Mouse (Mus musculus): ENCODE results near the gene Cfap157. TPM values are rescaled to one million over a fixed set of nuclear protein-coding genes. Genes with fewer than 3 reads are reported as not detected.

Gene Cfap157
- total and polyA plus RNA-seq, 3 experiments = 0.12 TPM; not detected in 2

- Histone ChIP-seq H3K9ac (ENCODE audit: low read depth, low read length) (peak overlapping the region; percentile 78), H3K4me3 (peak overlapping the region; percentile 69), H3K36me3 (ENCODE audit: control insufficient read depth, insufficient read depth, low read length) (no peaks in the 10 kb centered on the region), H3K27ac (peak overlapping the region; percentile 87), H3K27me3 (ENCODE audit: control insufficient read depth, insufficient read depth, low read length) (no peaks in the 10 kb centered on the region), H3K4me1 (ENCODE audit: control insufficient read depth, insufficient read depth, low read length) (peaks cover 10% of the 10 kb centered on the region), H3K79me2 (replicated peaks; ENCODE audit: control insufficient read depth, insufficient read depth, low read length) (no peaks in the 10 kb centered on the region)
- DNase-seq = peak; percentile 76 to 83
- TF ChIP-seq POLR2A (IDR thresholded peaks at IDR 0.05; ENCODE audit: insufficient read depth, low read depth, low read length) (peak; percentile 82), EP300 (IDR thresholded peaks at IDR 0.05; ENCODE audit: insufficient read depth, low read depth, low read length) (peak; percentile 100), CTCF (IDR thresholded peaks at IDR 0.05) (no peak)
- WGBS = 32% methylated on average over 7 of the region's 7 CpGs
- intact Hi-C loops (cut with DNase I) = no loop called here
Observed at GRCm38 (mm10) chr2:32728463-32728862, 55.8 kb downstream of the Cfap157 start.

- H3K4me3 ChIP-seq = peak overlapping the region; percentile 69
- H3K9ac ChIP-seq (ENCODE audit: low read depth, low read length) = peak overlapping the region; percentile 78
- H3K4me1 ChIP-seq (ENCODE audit: control insufficient read depth, insufficient read depth, low read length) = peaks cover 9% of the 10 kb centered on the region
- under 1% methylated on average over 16 of the region's 16 CpGs for WGBS
- peak; percentile 94 to 96 for DNase-seq
- no peaks in the 10 kb centered on the region for H3K79me2 ChIP-seq (replicated peaks; ENCODE audit: control insufficient read depth, insufficient read depth, low read length)
- TF ChIP-seq CTCF (IDR thresholded peaks at IDR 0.05) (no peak), POLR2A (IDR thresholded peaks at IDR 0.05; ENCODE audit: insufficient read depth, low read depth, low read length) (peak; percentile 100), EP300 (IDR thresholded peaks at IDR 0.05; ENCODE audit: insufficient read depth, low read depth, low read length) (peak; percentile 52; the same call in 1 of the 2 replicates)
- H3K36me3 ChIP-seq (ENCODE audit: control insufficient read depth, insufficient read depth, low read length) = no peaks in the 10 kb centered on the region
- H3K27ac ChIP-seq = peak overlapping the region; percentile 87
- H3K27me3 ChIP-seq (ENCODE audit: control insufficient read depth, insufficient read depth, low read length) = no peaks in the 10 kb centered on the region
- intact Hi-C loops (cut with DNase I) = loop anchor here (1.0 kb wide), 1 partner anchor 13 kb away; no protein-coding TSS in a partner anchor
Observed at GRCm38 (mm10) chr2:32727435-32727834, 56.8 kb downstream of the Cfap157 start.

Other genes with a start within 250 kb of the Cfap157 start
- 1 to 10 TPM; 7.0 to 7.1 TPM for gene Fam102a, start 249.1 kb downstream of the Cfap157 start, total RNA-seq (2021)
- gene Fam102a, start 249.1 kb downstream of the Cfap157 start, polyA plus RNA-seq (2012; rRNA removed) = 9.2 and 10.6 TPM in 2 replicates
- gene Dpm2, start 213.6 kb downstream of the Cfap157 start, total RNA-seq (2021) = 10 to 100 TPM; 17.4 to 18.0 TPM
- gene Dpm2, start 213.6 kb downstream of the Cfap157 start, polyA plus RNA-seq (2012; rRNA removed) = 65.3 and 69.2 TPM in 2 replicates
- not detected for gene Pip5kl1, start 209.6 kb downstream of the Cfap157 start, total RNA-seq (2021)
- gene Pip5kl1, start 209.6 kb downstream of the Cfap157 start, polyA plus RNA-seq (2012; rRNA removed) = 0.25 TPM in 1 of 2 replicates, not detected in the other
- gene 9430097D07Rik, start 208.7 kb downstream of the Cfap157 start, total RNA-seq (2021) = not detected
- not detected in 2 replicates for gene 9430097D07Rik, start 208.7 kb downstream of the Cfap157 start, polyA plus RNA-seq (2012; rRNA removed)
- gene St6galnac4, start 197.3 kb downstream of the Cfap157 start, total RNA-seq (2021) = 10 to 100 TPM; 16.2 to 17.8 TPM
- gene St6galnac4, start 197.3 kb downstream of the Cfap157 start, polyA plus RNA-seq (2012; rRNA removed) = 25.2 and 28.6 TPM in 2 replicates
- gene St6galnac6, start 184.7 kb downstream of the Cfap157 start, total RNA-seq (2021) = 100 to 1,000 TPM; 107 to 125 TPM
- 129 and 174 TPM in 2 replicates for gene St6galnac6, start 184.7 kb downstream of the Cfap157 start, polyA plus RNA-seq (2012; rRNA removed)
- gene Ak1, start 162.7 kb downstream of the Cfap157 start, total RNA-seq (2021) = 100 to 1,000 TPM; 606 to 670 TPM
- 584 and 623 TPM in 2 replicates for gene Ak1, start 162.7 kb downstream of the Cfap157 start, polyA plus RNA-seq (2012; rRNA removed)
- gene Eng, start 137.8 kb downstream of the Cfap157 start, total RNA-seq (2021) = 100 to 1,000 TPM; 113 to 122 TPM
- gene Eng, start 137.8 kb downstream of the Cfap157 start, polyA plus RNA-seq (2012; rRNA removed) = 230 and 239 TPM in 2 replicates
- gene Fpgs, start 80.3 kb downstream of the Cfap157 start, total RNA-seq (2021) = 1 to 10 TPM; 4.6 to 5.7 TPM
- gene Fpgs, start 80.3 kb downstream of the Cfap157 start, polyA plus RNA-seq (2012; rRNA removed) = 17.8 and 18.0 TPM in 2 replicates
- gene Cdk9, start 71.4 kb downstream of the Cfap157 start, total RNA-seq (2021) = 10 to 100 TPM; 21.0 to 25.3 TPM
- 42.3 and 49.3 TPM in 2 replicates for gene Cdk9, start 71.4 kb downstream of the Cfap157 start, polyA plus RNA-seq (2012; rRNA removed)
- gene Sh2d3c, start 63.4 kb downstream of the Cfap157 start, total RNA-seq (2021) = 10 to 100 TPM; 27.1 to 28.9 TPM
- 38.7 and 52.8 TPM in 2 replicates for gene Sh2d3c, start 63.4 kb downstream of the Cfap157 start, polyA plus RNA-seq (2012; rRNA removed)
- gene 6330409D20Rik, start 43.4 kb downstream of the Cfap157 start, total RNA-seq (2021) = not detected
- not detected in 2 replicates for gene 6330409D20Rik, start 43.4 kb downstream of the Cfap157 start, polyA plus RNA-seq (2012; rRNA removed)
- gene Tor2a, start 27.2 kb downstream of the Cfap157 start, total RNA-seq (2021) = 1 to 10 TPM; 8.2 to 9.4 TPM
- gene Tor2a, start 27.2 kb downstream of the Cfap157 start, polyA plus RNA-seq (2012; rRNA removed) = 19.4 and 22.2 TPM in 2 replicates
- gene Ttc16, start 8.8 kb downstream of the Cfap157 start, total RNA-seq (2021) = under 1 TPM; 0.10 to 0.11 TPM
- gene Ttc16, start 8.8 kb downstream of the Cfap157 start, polyA plus RNA-seq (2012; rRNA removed) = 0.61 and 0.98 TPM in 2 replicates
- 1 to 10 TPM; 2.4 to 4.2 TPM for gene Ptrh1, start 8.6 kb downstream of the Cfap157 start, total RNA-seq (2021)
- 2.2 and 3.3 TPM in 2 replicates for gene Ptrh1, start 8.6 kb downstream of the Cfap157 start, polyA plus RNA-seq (2012; rRNA removed)
- gene Stxbp1, start 62.8 kb upstream of the Cfap157 start, total RNA-seq (2021) = 10 to 100 TPM in 1 of 2 experiments, 1 to 10 TPM in 1; 9.8 to 11.4 TPM
- 14.4 and 15.6 TPM in 2 replicates for gene Stxbp1, start 62.8 kb upstream of the Cfap157 start, polyA plus RNA-seq (2012; rRNA removed)
- gene Fam129b, start 91.7 kb upstream of the Cfap157 start, total RNA-seq (2021) = 10 to 100 TPM; 19.5 to 20.0 TPM
- 21.0 and 21.5 TPM in 2 replicates for gene Fam129b, start 91.7 kb upstream of the Cfap157 start, polyA plus RNA-seq (2012; rRNA removed)
- gene Rpl12, start 177.1 kb upstream of the Cfap157 start, total RNA-seq (2021) = 10 to 100 TPM; 60.6 to 64.0 TPM
- 150 and 174 TPM in 2 replicates for gene Rpl12, start 177.1 kb upstream of the Cfap157 start, polyA plus RNA-seq (2012; rRNA removed)
- gene Lrsam1, start 177.2 kb upstream of the Cfap157 start, total RNA-seq (2021) = 10 to 100 TPM; 12.6 to 16.3 TPM
- gene Lrsam1, start 177.2 kb upstream of the Cfap157 start, polyA plus RNA-seq (2012; rRNA removed) = 11.4 and 14.8 TPM in 2 replicates
- 10 to 100 TPM; 12.8 to 16.6 TPM for gene Slc2a8, start 197.7 kb upstream of the Cfap157 start, total RNA-seq (2021)
- 25.2 and 35.7 TPM in 2 replicates for gene Slc2a8, start 197.7 kb upstream of the Cfap157 start, polyA plus RNA-seq (2012; rRNA removed)

Data from heart, adult 2 months (tissue).